Mouse (Mus musculus) adipocyte (in vitro differentiated cells): ENCODE measurements around the gene Tmem199.
A peak's percentile ranks its signal among the peaks of the same experiment; 100 is the strongest.

Source experiments
- DNase-seq: peaks from one replicate; pipeline ENCODE4 v3.0.0-alpha.2; 2016; ENCODE audit warnings: low spot score

Tmem199 gene

DNA sequence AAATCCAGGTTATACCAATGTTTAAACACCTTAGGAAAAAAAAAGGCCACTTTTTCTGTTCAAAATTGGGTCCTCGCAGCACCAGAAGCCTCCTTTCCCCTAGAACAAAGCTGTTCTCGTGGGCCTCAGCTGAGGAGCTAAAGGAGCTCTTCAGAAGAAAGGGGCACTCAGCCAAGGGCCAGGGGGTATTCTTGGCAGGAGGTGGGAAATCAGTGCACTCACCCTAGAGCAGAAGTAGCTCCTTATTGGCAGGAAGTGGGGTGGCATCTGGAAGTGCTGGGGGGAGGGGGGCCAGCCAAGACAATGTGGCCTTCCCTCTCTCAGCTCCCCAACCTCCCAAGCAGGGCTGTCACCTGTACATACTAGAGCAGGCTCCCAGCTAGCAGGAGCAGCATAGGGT lies 12.9 kb upstream of the Tmem199 start:
- no peak for DNase-seq

DNA sequence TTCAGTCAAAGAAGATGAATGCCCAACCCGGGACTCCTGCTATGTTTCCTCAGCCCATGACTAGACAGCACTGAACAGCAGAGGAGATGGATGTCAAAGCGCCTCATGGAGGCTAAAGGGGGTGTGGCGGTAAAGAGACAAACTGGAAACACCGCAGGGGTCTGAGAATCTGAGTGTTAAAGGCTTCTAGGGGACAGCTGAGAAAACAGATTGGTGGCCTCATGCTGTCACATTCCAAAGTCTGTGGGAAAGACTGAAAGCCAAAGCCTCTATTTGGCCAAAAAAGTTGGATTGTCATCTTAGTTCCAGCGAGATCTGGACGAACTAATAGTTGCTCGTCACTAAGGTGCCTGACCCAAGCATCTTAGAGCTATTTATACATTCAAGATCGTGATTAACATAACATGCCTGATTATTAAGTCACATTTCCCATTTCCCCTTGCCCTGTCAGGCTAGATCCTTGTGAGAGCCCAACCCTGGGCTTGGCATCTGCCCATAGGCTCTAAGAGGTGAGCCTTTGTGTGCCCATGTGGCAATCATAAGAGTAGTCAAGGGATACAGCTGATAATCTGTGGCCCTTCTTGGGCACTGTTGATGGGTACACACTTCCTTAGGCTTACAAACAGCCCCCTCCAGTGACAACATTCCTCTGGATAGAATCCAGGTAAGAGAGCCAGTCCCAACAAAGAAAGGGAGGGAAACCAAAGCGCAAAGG lies 11.4 kb upstream of the Tmem199 start:
- no peak for DNase-seq

DNA sequence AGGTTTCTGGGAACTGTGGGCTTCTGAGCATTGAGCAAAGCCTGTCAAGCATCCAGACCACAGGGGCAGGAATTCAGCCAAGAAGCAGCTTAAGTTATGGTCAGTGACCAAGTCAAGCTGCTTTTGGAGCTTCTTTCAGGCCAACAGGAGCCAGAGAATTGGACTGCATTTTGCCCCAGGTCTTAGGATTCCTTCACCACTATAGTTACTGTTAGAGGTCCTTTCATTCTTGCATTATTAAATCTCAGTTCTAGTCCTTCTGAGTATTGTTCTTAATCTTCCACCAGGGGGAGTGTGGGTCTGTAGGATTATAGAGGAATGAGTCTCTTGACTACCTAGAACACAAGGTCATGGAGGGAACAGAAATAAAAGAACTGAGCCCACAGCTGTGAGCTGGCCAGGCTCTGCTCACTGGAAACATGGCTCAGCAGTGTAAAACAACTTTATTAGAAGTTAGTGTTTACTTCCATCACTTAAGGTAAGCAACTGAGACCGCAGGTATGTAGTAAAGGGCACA lies 10.6 kb upstream of the Tmem199 start:
- DNase-seq = peak; percentile 83

DNA sequence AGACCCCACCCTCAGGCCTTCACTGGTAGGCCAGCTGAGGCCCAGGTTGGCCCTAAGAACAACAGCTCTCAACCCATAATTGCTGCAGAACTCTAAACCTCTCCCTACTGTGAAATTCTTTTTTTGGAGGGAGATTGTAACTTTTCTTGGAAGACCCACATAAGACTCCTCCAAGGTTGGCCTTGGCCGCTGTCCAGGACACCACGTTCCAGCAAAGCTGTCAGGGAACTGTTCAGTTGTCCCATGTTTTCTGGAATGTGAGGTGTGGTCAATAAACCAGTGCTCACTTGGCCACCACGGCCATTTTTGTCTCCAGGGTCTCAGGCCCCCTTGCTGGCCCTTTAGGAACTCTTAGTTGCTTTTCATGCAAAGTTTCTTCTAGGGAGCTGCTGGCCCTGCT lies 9.9 kb upstream of the Tmem199 start:
- no peak for DNase-seq

DNA sequence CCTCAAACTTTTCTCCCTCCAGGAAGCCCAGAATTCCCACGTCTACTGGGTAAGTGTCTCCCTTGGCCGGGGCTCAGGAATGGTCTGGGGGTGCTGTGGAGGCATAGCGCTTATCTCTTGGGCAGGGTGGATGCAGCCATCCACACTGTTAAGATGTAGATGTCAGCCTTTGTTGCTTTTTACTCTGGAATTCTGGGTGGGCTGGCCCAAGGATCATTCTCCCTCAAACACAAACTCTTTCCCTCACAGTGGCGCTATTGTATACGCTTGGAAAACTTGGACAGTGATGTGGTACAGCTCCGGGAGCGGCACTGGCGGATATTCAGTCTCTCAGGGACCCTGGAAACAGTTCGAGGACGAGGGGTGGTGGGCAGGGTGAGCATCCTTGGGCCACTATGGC lies 7.0 kb upstream of the Tmem199 start:
- no peak for DNase-seq

DNA sequence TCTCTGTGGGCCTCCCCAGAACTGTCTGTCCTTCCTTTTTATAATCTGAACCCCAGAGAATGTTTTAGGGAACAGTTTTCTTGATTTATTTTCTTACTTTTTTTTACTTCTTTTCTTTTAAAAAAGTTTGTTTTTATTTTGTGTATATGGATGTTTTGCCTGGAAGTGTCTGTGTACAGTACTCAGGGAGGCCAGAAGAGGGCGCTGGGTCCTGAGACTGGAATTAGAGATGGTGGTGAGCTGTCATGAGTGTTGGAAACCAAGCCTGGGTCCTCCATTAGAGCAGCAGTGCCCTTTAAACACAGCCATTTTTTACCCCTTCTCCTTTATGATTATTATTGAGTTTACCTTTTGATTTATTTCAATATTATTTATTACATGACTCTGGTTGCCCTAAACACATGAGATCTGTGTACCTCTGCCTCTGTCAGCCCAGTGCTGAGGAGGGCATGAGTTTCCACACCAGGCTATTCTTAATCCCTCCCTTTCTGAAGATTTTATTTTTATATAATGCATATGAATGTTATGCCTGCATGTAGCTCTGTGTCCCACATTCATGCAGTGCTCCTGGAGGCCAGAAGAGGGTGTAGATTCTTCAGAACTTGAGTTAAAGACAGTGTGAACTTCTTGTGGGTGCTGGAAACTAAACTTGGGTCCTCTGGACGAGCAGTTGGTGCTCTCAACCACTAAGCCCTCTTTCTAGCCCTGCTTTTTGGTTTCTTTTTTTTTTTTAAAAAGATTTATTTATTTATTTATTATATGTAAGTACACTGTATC lies 3.8 kb upstream of the Tmem199 start:
- peak; percentile 39 for DNase-seq

DNA sequence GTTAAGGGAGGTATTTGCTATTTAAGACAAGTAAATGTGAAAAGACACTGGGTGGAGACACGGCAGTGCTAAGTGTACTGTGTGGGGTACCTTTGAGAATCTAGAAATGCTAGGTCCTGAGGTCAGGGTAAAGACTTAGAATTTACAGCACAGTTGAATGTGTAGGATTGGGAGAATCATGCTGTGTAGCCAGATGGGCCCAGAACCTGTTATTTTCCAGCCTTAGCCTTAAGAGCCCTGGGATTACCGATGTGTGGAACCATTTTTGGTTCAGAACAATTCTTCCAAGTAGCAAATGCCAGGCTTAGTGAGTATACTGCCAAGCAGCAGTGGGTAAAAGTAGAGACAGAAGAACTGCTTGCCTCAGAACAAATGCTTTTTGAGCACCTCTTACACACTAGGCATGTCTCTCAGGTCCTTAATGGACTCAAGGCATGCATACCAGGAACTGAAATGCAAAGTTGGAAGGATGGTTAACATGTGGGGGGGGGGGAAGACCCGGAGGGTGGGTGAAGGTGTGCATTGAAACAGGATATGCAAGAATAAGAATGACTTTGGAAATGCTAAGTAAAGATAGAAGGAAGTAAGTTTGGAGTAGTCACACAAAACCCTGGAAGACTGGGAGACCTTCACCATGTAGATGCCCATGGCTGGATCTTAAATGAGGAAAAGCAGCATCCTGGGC lies 1.3 kb upstream of the Tmem199 start:
- DNase-seq = peak; percentile 47

DNA sequence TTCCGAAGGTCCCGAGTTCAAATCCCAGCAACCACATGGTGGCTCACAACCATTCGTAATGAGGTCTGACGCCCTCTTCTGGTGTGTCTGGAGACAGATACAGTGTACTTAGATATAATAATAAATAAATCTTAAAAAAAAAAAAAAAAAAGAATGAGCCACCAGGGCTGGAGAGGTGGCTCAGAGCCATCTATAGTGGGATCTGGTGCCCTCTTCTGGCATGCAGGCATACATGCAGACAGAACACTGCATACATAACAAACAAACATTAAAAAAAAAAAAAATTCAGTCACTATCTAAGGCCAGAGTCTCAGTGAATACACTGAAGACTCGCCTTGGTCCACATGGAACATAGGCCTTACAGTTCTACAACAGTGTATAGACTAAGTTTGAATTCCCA lies 2.8 kb downstream of the Tmem199 start:
- peak; percentile 22 for DNase-seq

DNA sequence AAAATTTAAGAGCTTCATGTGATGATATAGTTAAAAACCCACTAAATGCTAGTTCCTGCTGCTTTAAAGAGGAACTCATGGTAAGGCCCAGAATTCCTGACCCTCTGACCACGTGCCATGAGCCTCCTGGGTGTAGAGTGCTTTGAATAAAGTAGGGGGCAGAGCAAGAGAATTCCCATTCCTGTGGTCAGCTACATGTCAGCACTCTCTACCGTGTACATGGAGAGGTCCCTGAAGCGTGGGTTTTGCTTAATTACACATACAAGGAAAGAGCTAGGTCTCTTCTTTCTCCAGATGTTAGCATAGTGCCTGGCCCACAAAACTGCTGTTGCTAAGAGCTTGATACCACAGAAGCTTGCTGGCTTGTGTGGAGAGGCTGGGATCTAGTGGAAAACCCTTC lies 6.5 kb downstream of the Tmem199 start:
- no peak for DNase-seq

DNA sequence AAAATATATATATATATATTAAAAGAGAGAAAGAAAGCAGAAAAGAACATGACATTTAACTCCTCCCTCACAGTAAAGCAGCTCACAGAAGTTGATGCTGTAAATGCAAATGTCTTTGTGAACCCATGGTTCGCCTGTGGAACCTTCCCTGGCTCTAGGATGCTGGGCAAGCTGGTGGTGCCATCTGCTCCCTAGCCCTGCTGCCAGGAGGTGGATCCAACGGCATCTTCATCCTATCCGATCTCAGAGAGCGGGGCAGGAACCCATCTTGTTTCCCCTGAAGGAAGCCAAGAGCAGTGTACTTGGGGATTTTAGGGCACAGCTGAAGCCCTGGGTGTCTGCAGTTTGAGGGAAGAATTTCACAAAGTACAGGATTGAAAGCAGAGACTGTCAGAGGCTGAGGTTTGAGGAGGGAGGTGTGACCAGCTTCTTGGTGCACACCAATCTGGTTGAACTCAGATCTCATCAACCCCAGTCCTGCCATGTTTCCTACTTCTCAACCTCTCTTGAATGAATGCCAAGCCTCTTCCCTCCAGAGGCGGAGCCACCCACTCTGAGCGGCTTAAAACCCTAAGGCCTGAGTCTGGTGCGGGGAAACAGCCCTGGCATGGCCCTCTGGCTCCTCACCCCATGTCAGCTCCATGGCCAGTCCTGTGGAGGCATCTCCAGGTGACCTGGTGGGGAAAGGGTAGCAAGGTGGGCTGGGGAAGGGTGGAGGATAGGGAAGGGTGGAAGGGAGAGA lies 8.9 kb downstream of the Tmem199 start, which contains the start of gene Sebox:
Sebox (plus strand) TSS at position 539 of the 742 bp plus-strand sequence.
- DNase-seq = no peak

DNA sequence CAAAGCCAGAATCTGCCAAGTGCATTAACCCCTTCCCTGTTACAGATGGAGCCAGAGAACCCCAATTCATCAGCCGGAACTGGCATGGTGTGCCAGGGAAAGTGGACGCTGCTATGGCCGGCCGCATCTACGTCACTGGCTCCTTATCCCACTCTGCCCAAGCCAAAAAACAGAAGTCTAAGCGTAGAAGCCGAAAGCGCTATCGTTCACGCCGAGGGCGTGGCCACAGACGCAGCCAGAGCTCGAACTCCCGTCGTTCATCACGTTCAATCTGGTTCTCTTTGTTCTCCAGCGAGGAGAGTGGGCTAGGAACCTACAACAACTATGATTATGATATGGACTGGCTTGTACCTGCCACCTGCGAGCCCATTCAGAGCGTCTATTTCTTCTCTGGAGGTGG lies 10.4 kb downstream of the Tmem199 start:
- no peak for DNase-seq

DNA sequence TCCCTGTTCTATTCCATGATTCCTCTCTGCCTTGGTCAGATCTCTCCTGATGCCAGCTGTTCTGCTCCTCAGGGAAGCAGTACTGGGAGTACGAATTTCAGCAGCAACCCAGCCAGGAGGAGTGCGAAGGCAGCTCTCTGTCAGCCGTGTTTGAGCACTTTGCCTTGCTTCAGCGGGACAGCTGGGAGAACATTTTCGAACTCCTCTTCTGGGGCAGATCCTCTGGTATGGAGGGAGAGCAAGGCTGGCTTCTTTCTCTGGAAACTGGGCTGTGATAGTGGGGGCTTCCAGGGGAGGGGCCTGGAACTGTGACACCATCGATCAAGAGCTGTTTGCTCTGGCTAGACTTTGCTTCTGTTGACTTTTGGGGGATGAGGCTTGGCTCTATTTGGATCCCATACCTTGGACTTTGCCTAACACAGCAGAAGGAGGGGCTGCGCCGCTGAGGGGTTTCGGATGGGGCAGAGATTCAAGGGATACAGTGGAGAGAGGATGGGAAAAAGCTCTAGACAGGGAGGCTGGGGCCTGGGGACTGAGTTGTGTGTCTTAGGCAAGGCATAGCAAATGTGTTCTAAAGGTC lies 11.3 kb downstream of the Tmem199 start:
- no peak for DNase-seq

DNA sequence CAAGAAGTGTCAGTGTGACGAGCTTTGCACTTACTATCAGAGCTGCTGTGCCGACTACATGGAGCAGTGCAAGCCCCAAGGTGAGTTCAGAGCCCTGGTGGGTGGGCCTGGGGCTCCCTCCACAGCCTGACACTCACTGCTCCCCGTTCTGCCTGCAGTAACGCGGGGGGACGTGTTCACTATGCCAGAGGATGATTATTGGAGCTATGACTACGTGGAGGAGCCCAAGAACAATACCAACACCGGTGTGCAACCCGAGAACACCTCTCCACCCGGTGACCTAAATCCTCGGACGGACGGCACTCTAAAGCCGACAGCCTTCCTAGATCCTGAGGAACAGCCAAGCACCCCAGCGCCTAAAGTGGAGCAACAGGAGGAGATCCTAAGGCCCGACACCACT lies 12.4 kb downstream of the Tmem199 start:
- no peak for DNase-seq

DNA sequence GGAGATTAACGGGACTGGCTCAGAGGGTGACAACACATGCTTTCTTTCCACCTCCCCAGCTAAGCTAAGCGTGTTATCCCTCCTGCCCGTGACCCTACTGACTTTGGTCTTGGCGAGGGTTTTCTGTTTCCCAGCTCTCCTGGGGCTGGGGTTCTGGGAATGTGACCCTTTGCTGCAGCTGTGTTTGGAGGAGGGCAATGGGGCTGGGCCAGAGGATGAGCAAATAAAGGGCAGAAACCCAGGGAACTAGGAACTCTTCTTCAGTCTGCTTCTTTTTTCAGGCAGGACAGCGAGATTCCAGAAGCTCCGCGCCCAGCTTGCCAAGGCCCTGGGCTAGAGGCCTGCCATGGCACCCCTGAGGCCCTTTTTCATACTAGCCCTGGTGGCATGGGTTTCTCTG lies 13.0 kb downstream of the Tmem199 start, which contains the start of gene Vtn:
Vtn (plus strand) TSS at position 88 of the 400 bp plus-strand sequence.
- no peak for DNase-seq

DNA sequence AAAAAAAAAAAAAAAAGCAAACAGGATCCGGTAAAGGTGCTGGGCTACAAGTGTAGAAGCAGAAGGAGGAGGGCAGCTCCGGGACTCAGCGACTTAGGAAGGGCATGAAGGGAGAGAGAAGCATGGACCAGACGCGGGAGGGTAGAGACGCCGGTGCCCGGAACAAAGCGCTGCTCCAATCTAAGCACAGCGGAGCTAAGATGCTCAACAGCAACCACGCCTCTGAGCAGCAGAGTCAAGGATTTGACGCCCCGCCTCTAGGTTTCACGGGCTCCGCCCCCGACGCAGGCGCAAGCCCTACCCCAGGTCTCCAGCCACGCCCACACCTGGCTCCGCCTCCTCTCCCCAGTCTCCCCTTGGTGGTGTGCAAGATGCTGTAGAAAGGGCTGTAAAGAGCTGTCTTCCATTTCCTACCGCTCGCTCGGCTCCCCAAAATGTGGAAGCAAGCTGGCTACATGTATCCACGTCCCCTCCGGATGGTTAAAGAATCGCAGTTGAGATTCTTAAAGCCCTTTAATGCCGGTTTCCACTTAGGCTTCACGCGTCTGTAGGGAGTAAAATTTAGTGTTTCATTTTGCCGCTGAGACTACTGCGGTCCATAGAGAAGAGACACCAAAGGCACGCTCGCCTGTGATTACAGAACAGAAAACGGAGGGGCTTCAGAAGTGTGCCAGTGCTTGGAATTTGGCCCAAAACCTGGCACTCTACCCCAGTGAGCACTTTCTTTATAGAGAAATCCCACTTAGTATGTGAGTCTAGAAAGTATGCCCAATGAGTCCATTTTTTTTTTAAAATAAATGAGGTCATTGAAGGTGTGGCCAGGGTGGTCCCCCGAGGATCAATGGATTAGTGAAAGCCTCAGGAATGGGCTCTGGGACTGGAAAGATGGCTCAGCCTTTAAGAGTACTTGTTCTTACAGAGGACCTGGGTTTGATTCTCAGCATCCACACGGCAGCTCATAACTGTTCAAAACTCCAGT lies 14.1 kb downstream of the Tmem199 start, which contains the start of gene Sarm1:
Sarm1 (minus strand) TSS at position 211 of the 979 bp plus-strand sequence.
- DNase-seq = peak; percentile 66

DNA sequence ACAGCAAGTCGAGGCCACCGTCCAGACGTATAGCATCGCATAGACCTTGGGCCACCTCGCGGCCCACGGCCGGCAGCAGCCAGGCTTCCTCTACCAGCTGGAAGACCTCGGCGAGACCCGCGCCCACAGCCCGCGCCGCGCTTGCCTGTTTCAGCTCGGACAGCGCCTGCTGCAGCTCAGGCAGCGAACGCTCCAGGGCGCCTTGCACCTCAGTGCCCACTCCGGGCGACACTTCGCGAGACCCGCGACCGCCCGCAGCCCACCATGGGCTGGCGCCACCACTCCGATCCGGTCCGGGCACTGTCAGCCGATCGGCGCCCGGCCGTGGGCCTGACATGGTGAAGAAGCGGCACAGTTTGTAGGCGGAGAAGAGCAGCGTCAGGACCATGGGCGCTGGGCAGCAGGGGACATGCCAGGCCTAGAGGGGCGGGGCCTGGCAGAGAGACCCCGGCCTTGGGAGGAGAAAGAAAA lies 14.9 kb downstream of the Tmem199 start:
- no peak for DNase-seq

DNA sequence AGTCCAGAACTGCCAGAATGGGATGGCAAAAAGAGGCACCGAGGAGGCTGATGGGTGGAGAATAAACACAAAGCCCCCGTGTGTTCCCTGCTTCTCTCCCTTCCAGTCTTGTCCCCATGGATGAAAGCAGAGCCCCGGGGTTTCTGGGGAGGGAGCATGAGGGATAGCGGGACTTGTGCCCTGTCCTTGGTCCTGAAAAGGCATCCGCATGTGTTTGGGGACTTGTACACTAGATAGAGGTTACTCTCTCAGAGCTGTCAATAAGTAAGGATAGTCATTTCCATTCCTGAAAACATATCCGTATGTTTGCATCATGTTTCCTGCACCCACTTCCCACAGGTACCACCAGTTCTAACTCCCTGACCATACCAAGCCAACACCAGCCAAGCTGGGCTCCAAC lies 16.1 kb downstream of the Tmem199 start:
- peak; percentile 59 for DNase-seq

DNA sequence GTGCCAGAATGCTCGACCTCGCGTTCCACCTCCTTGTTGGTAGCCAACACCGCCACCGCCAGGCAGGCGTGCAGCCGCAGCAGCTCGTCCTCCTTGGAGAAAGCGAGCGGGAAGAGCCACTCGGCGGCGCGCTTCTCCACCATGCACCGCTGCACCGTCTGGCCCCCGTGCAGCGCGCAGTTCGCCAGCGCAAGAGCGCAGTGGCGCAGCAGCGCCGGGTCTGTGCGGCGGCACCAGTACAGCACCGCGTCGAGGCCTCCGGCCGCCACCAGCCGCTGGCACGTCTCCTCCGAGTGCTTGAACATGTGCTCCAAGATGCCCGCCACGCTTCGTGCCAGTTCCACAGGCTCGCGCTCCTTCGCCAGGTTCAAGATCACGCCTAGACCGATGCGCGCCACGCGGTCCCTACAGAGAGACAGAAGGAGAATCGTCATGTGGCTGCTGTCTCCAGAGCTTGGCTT lies 21.2 kb downstream of the Tmem199 start:
- no peak for DNase-seq

DNA sequence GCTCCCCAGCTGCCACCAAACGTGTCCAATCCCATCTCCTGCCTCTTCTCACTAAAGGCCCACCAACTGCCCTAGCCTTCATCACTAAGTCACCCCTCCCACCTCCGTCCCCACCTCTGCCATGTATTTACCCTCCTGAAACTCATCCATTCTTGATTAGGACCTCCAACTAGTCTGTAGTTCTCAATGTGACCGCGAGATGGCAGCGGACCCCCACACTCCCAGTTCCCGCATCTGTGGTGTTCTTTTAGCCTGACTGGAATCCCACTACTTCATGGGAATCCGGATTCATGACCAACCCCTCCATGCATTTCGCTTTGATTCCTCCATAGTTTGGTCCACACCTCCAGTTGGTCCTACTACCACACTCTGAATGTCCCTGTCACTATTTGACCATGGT lies 23.8 kb downstream of the Tmem199 start:
- peak; percentile 58 for DNase-seq

DNA sequence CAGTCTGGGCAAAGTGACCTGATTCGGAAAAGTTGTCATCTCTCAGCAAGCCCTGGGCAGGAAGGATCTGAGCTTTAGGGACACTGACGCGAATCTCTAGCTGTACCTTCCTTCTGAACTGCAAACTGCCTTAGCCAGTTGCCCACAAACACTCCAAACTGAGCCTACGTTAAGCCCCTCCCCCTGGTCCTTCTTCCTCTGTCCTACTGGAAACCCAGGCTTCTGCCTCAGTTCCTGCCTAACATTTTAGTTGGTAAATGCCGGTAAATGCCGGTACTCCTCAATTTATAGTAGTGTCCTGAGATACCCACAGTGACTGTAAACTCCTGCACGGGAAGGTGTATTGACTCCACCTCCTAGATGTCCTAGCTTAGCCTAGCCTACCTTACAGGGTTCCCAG lies 28.3 kb downstream of the Tmem199 start:
- no peak for DNase-seq
